Mouse (Mus musculus): ENCODE data around the gene Tmem132d. TPM values are rescaled to one million over a fixed set of nuclear protein-coding genes. Genes with fewer than 3 reads are reported as not detected.
"Not testable (repeated sequence)": the region's sequence is repeated elsewhere in the genome, so short reads cannot be mapped to it uniquely, and the experiment has no call there.

Tmem132d gene
- polyA plus RNA-seq, 1 experiment from 2014 or later = 0.02 TPM

- no peak for ATAC-seq
- Histone ChIP-seq H3K27me3 (replicated peaks) (no peaks in the 10 kb centered on the region), H3K9ac (no peak overlapping the region), H3K9me3 (replicated peaks) (peaks cover 36% of the 10 kb centered on the region; the same call in 1 of the 2 replicates), H3K36me3 (no peaks in the 10 kb centered on the region), H3K4me1 (no peaks in the 10 kb centered on the region), H3K4me3 (no peak overlapping the region), H3K4me2 (no peak overlapping the region), H3K27ac (no peak overlapping the region)
- WGBS (ENCODE audit: insufficient replicate concordance) = 73% methylated on average over 3 of the region's 3 CpGs
These were observed 625.5 kb downstream of the Tmem132d start for GRCm38 (mm10) chr5:127807419-127807818.

DNA sequence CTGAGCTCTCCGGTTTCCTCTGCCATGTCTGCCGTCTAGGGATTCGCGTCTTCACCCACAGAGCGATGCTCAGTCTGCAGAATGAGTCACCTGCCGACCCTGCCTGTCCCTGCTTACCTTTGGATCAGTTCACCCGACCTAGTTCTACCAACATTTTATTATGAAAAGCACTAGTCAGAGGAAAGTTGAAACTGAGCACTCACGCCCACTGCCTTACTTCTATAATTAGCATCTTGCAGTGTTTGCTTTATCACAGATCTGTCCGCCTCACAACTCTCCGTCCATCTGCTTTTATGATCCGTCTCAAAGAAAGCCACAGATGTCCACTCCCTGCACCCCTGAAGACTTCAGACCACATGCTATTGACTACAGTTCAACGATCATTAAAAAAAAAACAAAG, 626.0 kb downstream of the Tmem132d start:
- WGBS (ENCODE audit: insufficient replicate concordance) = 70% methylated on average over 12 of the region's 12 CpGs
- H3K27ac ChIP-seq = no peak overlapping the region
- no peak overlapping the region for H3K4me3 ChIP-seq
- H3K9ac ChIP-seq = no peak overlapping the region
- H3K4me1 ChIP-seq = no peaks in the 10 kb centered on the region
- H3K4me2 ChIP-seq = no peak overlapping the region
- no peak for ATAC-seq
- H3K9me3 ChIP-seq (replicated peaks) = peaks cover 36% of the 10 kb centered on the region; the same call in 1 of the 2 replicates
- no peaks in the 10 kb centered on the region for H3K36me3 ChIP-seq
- no peaks in the 10 kb centered on the region for H3K27me3 ChIP-seq (replicated peaks)

- Histone ChIP-seq H3K36me3 (no peaks in the 10 kb centered on the region), H3K9me3 (replicated peaks) (peaks cover 13% of the 10 kb centered on the region), H3K4me1 (no peaks in the 10 kb centered on the region), H3K9ac (no peak overlapping the region), H3K27me3 (replicated peaks) (no peaks in the 10 kb centered on the region), H3K4me3 (no peak overlapping the region), H3K4me2 (no peak overlapping the region), H3K27ac (no peak overlapping the region)
- WGBS (ENCODE audit: insufficient replicate concordance) = 56% methylated on average over 4 of the region's 4 CpGs
- no peak for ATAC-seq
These were observed 632.0 kb downstream of the Tmem132d start for GRCm38 (mm10) chr5:127800907-127801306.

DNA sequence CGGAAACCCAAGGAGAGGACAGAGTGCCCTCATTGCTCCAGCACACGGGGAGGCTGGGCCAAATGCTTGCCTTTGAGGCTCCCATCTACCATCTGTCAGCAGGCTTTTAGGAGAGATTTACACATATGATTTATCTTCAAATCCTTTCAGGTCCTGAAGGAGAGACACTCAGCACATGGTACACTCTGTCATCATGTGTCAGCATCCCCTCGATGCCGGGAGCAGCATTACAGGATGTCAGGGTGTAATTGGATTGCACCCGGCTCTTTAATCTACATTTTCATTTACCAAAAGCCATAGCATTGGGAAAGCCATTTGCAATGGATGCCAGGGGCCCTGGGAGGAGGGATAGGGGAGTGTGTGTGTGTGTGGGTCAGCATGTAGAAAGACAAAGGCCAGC, 651.7 kb downstream of the Tmem132d start:
- Histone ChIP-seq H3K4me1 (no peaks in the 10 kb centered on the region), H3K9me3 (replicated peaks) (peaks cover 45% of the 10 kb centered on the region), H3K9ac (no peak overlapping the region), H3K36me3 (no peaks in the 10 kb centered on the region), H3K27ac (no peak overlapping the region), H3K4me3 (no peak overlapping the region), H3K4me2 (no peak overlapping the region), H3K27me3 (replicated peaks) (no peaks in the 10 kb centered on the region)
- ATAC-seq = no peak
- 63% methylated on average over 5 of the region's 5 CpGs for WGBS (ENCODE audit: insufficient replicate concordance)

DNA sequence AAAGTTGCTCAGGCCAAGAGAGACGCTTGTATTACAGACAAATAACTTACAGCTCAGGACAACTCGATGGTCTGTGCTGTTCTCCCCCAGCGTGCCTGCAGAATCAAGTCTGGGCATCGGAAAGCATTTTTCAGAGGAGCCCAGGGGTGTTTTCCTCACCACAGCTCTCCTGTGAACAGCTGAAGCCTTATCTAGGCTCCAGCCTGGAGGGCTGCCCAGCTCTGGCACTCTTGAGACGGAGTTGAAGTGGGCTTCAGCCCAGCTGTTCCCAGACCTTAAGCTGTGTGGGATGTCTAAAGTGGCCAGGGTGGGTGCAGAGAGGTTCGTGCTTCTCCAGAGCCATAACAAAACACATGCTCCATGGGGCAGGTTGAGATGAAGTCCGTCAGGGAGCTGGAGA, 657.1 kb downstream of the Tmem132d start:
- Histone ChIP-seq H3K27me3 (replicated peaks) (no peaks in the 10 kb centered on the region), H3K27ac (no peak overlapping the region), H3K9ac (no peak overlapping the region), H3K4me2 (no peak overlapping the region), H3K9me3 (replicated peaks) (peaks cover 41% of the 10 kb centered on the region), H3K36me3 (no peaks in the 10 kb centered on the region), H3K4me1 (no peaks in the 10 kb centered on the region), H3K4me3 (no peak overlapping the region)
- WGBS (ENCODE audit: insufficient replicate concordance) = 44% methylated on average over 7 of the region's 7 CpGs
- no peak for ATAC-seq

- Histone ChIP-seq H3K4me2 (no peak overlapping the region), H3K27ac (no peak overlapping the region), H3K27me3 (replicated peaks) (no peaks in the 10 kb centered on the region), H3K36me3 (no peaks in the 10 kb centered on the region), H3K9me3 (replicated peaks) (peaks cover 36% of the 10 kb centered on the region; the same call in 1 of the 2 replicates), H3K4me1 (no peaks in the 10 kb centered on the region), H3K9ac (no peak overlapping the region), H3K4me3 (no peak overlapping the region)
- no peak for ATAC-seq
- WGBS (ENCODE audit: insufficient replicate concordance) = 54% methylated on average over 4 of the region's 4 CpGs
These were observed 674.3 kb downstream of the Tmem132d start for GRCm38 (mm10) chr5:127758576-127758975.

- Histone ChIP-seq H3K4me1 (no peaks in the 10 kb centered on the region), H3K36me3 (no peaks in the 10 kb centered on the region), H3K4me2 (no peak overlapping the region), H3K9me3 (replicated peaks) (peaks cover 42% of the 10 kb centered on the region; the same call in 1 of the 2 replicates), H3K9ac (no peak overlapping the region), H3K27ac (no peak overlapping the region), H3K4me3 (no peak overlapping the region), H3K27me3 (replicated peaks) (no peaks in the 10 kb centered on the region)
- no peak for ATAC-seq
- WGBS (ENCODE audit: insufficient replicate concordance) = 60% methylated on average over 4 of the region's 4 CpGs
These were observed 676.0 kb downstream of the Tmem132d start for GRCm38 (mm10) chr5:127756671-127757423.

- no peaks in the 10 kb centered on the region for H3K4me1 ChIP-seq
- 69% methylated on average over 3 of the region's 3 CpGs for WGBS (ENCODE audit: insufficient replicate concordance)
These were observed 676.9 kb downstream of the Tmem132d start for GRCm38 (mm10) chr5:127756011-127756410.

GRCm38 (mm10) chr5:127755594-127755993, 677.3 kb downstream of the Tmem132d start:
- no peaks in the 10 kb centered on the region for H3K4me1 ChIP-seq
- 60% methylated on average over 4 of the region's 4 CpGs for WGBS (ENCODE audit: insufficient replicate concordance)
- no peak overlapping the region for H3K27ac ChIP-seq
- no peaks in the 10 kb centered on the region for H3K36me3 ChIP-seq
- H3K4me2 ChIP-seq = no peak overlapping the region
- no peak for ATAC-seq
- no peak overlapping the region for H3K4me3 ChIP-seq
- no peaks in the 10 kb centered on the region for H3K27me3 ChIP-seq (replicated peaks)
- no peak overlapping the region for H3K9ac ChIP-seq
- H3K9me3 ChIP-seq (replicated peaks) = peaks cover 42% of the 10 kb centered on the region

More at GRCm38 (mm10) chr5:127756011-127756410, 676.9 kb downstream of the Tmem132d start:
- Histone ChIP-seq H3K27ac (no peak overlapping the region), H3K4me2 (no peak overlapping the region), H3K27me3 (replicated peaks) (no peaks in the 10 kb centered on the region), H3K9ac (no peak overlapping the region), H3K36me3 (no peaks in the 10 kb centered on the region), H3K9me3 (replicated peaks) (peaks cover 42% of the 10 kb centered on the region), H3K4me3 (no peak overlapping the region)
- ATAC-seq = no peak

- no peak for ATAC-seq
- Histone ChIP-seq H3K4me3 (no peak overlapping the region), H3K27me3 (replicated peaks) (no peaks in the 10 kb centered on the region), H3K4me1 (no peaks in the 10 kb centered on the region), H3K9me3 (replicated peaks) (peaks cover 21% of the 10 kb centered on the region), H3K4me2 (no peak overlapping the region), H3K9ac (no peak overlapping the region), H3K36me3 (no peaks in the 10 kb centered on the region), H3K27ac (no peak overlapping the region)
- 28% methylated on average over 20 of the region's 20 CpGs for WGBS (ENCODE audit: insufficient replicate concordance)
These were observed 681.5 kb downstream of the Tmem132d start for GRCm38 (mm10) chr5:127751262-127751975.

- ATAC-seq; H3K27ac ChIP-seq; H3K4me2 ChIP-seq; H3K4me3 ChIP-seq; H3K4me1 ChIP-seq; H3K27me3 ChIP-seq (replicated peaks); H3K36me3 ChIP-seq; H3K9ac ChIP-seq; H3K9me3 ChIP-seq (replicated peaks): not testable (repeated sequence)
- WGBS (ENCODE audit: insufficient replicate concordance) = 63% methylated on average over 3 of the region's 3 CpGs
These were observed 683.3 kb downstream of the Tmem132d start for GRCm38 (mm10) chr5:127749540-127749939.

DNA sequence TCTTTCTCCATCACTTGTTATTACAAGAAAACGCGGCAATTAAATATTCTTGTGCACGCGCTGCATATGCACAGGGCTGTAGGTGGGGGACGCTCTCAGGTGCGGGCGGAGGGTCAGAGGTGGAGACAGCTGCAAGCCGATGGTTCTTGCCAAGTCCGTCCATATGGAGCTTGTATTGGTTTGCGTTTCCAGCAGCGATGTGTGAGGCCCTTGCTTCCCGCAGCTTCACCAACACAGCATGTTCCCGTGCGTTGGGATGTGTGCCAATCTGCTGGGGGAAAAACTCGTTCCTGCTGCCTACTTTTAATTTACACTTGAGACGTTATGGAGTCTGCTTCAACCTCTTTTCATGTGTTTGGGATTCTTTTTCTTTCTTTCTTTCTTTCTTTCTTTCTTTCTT, 691.5 kb downstream of the Tmem132d start:
- ATAC-seq = no peak
- H3K27ac ChIP-seq = no peak overlapping the region
- no peak overlapping the region for H3K4me3 ChIP-seq
- H3K4me1 ChIP-seq = no peaks in the 10 kb centered on the region
- WGBS (ENCODE audit: insufficient replicate concordance) = 84% methylated on average over 16 of the region's 16 CpGs
- no peaks in the 10 kb centered on the region for H3K36me3 ChIP-seq
- H3K4me2 ChIP-seq = no peak overlapping the region
- H3K27me3 ChIP-seq (replicated peaks) = no peaks in the 10 kb centered on the region
- H3K9me3 ChIP-seq (replicated peaks) = peaks cover 10% of the 10 kb centered on the region; the same call in 1 of the 2 replicates
- H3K9ac ChIP-seq = no peak overlapping the region

Measured in liver, embryonic 12.5 days (tissue).